Mouse (Mus musculus): ENCODE results near the gene H2afx. TPM values are rescaled to one million over a fixed set of nuclear protein-coding genes. Genes with fewer than 3 reads are reported as not detected.
A peak's percentile ranks its signal among the peaks of the same experiment; 100 is the strongest.
"Not testable (repeated sequence)": the region's sequence is repeated elsewhere in the genome, so short reads cannot be mapped to it uniquely, and the experiment has no call there.

The H2afx gene
- 10 to 100 TPM; 59.8 to 66.2 TPM for total RNA-seq (2021)
- long read RNA-seq, experiment 1, transcript H2afx-201 (1 exons, 1,384 nt): major isoform, 90 of 90 reads
- long read RNA-seq, experiment 1, partial matches to known transcripts: 0 of 90 reads
- long read RNA-seq, experiment 1, other reads (novel, unspliced or antisense): 0 of 90 reads
- long read RNA-seq, experiment 2, transcript H2afx-201 (1 exons, 1,384 nt): major isoform, 75 of 75 reads
- long read RNA-seq, experiment 2, partial matches to known transcripts: 0 of 75 reads
- long read RNA-seq, experiment 2, other reads (novel, unspliced or antisense): 0 of 75 reads

GRCm38 (mm10) chr9:44334396-44335330 lies at the start of gene H2afx:
TSS of gene H2afx (plus strand) at chr9:44334694.
- intact Hi-C loops (cut with DNase I): no loop called here
- DNase-seq (ENCODE audit: low spot score in 2 of 2): peak; percentile 99

GRCm38 (mm10) chr9:44286256-44286850 lies 48.1 kb upstream of the H2afx start:
- DNase-seq (ENCODE audit: low spot score in 2 of 2): no peak
- intact Hi-C loops (cut with DNase I): no loop called here

DNA sequence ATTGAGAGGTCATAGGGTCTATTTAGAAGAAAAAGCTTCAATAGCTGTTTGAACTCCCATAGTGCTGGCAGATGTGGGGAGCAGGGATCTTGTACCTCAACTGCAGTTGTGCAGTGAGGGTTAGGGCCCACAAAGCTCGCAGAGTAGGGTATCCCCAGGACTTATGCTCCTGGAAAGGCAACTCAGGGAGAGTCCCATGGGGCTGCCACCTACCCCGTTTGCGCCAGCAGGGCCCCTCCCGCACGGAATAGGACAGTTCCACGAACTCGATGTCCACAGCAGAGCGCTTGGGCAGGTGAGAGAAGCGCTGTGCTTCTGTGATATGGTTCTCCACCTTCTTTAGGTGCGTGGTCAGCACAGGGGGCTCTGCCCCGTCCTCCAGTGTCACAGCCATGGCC lies 47.5 kb upstream of the H2afx start:
- no peak for DNase-seq (ENCODE audit: low spot score in 2 of 2)
- intact Hi-C loops (cut with DNase I): no loop called here

- intact Hi-C loops (cut with DNase I): no loop called here
- peak in 1 of 2 experiments; percentile 22 for DNase-seq (ENCODE audit: low spot score in 2 of 2)
Observed at GRCm38 (mm10) chr9:44287401-44288075, 47.0 kb upstream of the H2afx start.

GRCm38 (mm10) chr9:44288076-44288958 lies 46.2 kb upstream of the H2afx start, which contains the start of gene Abcg4:
TSS of gene Abcg4 (minus strand) at chr9:44288615.
- peak in 1 of 2 experiments; percentile 47 for DNase-seq (ENCODE audit: low spot score in 2 of 2)
- intact Hi-C loops (cut with DNase I): no loop called here

- no peak for DNase-seq (ENCODE audit: low spot score in 2 of 2)
- intact Hi-C loops (cut with DNase I): no loop called here
Observed at GRCm38 (mm10) chr9:44288959-44289291, 45.6 kb upstream of the H2afx start.

DNA sequence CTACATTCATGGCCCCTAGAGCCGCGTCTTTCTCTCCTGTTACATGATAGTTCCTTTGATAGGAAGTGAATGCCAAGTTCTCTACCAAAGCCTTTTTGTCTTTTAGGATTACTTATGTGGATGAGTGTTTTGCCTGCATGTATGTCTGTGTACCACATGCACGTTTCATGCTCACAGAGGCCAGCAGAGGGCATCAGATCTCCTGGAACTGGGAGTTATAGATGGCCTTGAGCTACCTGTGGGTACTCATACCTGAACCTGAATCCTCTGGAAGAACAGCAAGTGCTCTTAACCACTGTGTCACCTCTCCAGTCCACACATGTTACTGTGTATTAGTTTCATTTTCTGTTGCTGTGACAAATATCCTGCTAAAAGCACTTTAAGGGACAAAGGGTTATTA lies 42.0 kb upstream of the H2afx start:
- peak in 1 of 2 experiments; percentile 43 for DNase-seq (ENCODE audit: low spot score in 2 of 2)
- intact Hi-C loops (cut with DNase I): no loop called here

DNA sequence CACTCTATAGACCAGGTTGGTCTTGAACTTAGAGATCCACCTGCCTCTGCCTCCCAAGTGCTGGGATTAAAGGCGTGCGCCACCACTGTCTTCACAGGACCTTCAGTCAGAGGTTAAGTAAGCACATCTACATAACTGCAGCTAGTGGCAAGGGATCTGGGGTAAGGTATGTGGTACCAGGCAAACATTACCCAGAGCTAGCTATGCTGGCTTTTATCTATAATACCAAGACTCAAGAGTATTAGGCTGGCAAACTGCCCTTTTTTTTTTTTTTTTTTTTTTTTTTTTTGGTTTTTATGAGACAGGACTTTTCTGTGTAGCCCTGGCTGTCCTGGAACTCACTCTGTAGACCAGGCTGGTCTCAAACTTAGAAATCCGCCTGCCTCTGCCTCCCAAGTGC lies 34.5 kb upstream of the H2afx start:
- intact Hi-C loops (cut with DNase I); DNase-seq (ENCODE audit: low spot score in 2 of 2): not testable (repeated sequence)

- peak; percentile 99 for DNase-seq (ENCODE audit: low spot score in 2 of 2)
- intact Hi-C loops (cut with DNase I): no loop called here
Observed at GRCm38 (mm10) chr9:44305466-44306079, 28.9 kb upstream of the H2afx start, which contains the start of gene Hinfp. TSS of gene Hinfp (minus strand) at chr9:44305671.

DNA sequence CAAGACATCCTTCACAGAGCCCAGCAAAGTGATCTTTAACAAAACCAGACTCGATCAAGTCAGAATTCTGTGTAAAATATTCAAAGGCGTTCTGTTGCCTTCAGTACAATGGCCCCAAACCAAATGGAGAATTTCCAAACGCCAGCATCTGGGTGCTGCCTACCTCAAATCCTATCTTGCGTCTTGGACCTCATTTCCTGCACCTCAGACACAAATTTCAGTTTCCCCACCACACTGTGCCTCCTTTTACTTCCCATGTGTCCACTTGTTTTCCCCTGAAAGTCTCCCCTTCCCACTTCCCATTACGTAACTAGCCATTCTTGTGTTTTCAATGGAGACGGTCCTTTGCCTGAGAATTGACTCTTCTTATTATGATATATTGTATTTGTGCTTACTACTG lies 28.0 kb upstream of the H2afx start:
- no peak for DNase-seq (ENCODE audit: low spot score in 2 of 2)
- intact Hi-C loops (cut with DNase I): no loop called here

DNA sequence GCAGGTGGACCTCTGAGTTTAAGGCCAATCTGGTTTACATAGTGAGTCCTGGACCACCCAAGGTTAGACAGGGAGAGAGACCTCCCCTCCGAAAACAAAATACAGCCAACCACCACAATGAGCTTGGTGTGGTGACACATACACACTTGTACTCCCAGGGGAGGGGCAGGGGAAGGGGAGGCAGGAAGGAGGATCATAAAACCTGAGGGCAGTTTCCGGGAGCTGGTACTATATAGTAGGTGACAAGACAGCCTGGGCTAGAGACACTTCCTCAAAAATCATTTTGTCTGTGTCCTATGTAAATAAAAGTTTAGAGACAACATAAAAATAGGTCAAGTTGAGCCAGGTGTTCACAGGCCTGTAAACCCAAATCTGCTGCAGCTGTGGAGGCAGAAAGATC lies 27.2 kb upstream of the H2afx start:
- intact Hi-C loops (cut with DNase I): no loop called here
- DNase-seq (ENCODE audit: low spot score in 2 of 2): no peak

- intact Hi-C loops (cut with DNase I): no loop called here
- no peak for DNase-seq (ENCODE audit: low spot score in 2 of 2)
Observed at GRCm38 (mm10) chr9:44309756-44310155, 24.7 kb upstream of the H2afx start.

DNA sequence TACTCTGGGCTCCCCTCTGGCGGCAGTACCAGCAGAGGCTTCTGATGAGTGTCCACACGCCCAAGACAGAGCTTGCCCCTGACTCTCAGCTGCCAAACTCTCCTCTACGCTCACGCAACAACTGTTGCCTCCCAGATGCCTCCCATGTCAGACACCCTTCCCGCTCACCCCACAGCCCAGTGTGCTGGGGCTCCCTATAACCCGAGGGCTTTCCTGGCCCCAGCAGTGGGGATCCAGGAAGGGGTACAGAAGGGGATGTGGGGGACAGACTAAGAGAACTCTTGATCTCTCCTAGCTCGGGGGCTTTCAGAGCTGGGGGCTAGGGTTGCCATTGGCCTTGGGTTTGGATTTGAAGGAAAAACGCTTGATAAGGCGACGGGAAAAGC lies 23.8 kb upstream of the H2afx start:
- intact Hi-C loops (cut with DNase I): no loop called here
- DNase-seq (ENCODE audit: low spot score in 2 of 2): no peak

DNA sequence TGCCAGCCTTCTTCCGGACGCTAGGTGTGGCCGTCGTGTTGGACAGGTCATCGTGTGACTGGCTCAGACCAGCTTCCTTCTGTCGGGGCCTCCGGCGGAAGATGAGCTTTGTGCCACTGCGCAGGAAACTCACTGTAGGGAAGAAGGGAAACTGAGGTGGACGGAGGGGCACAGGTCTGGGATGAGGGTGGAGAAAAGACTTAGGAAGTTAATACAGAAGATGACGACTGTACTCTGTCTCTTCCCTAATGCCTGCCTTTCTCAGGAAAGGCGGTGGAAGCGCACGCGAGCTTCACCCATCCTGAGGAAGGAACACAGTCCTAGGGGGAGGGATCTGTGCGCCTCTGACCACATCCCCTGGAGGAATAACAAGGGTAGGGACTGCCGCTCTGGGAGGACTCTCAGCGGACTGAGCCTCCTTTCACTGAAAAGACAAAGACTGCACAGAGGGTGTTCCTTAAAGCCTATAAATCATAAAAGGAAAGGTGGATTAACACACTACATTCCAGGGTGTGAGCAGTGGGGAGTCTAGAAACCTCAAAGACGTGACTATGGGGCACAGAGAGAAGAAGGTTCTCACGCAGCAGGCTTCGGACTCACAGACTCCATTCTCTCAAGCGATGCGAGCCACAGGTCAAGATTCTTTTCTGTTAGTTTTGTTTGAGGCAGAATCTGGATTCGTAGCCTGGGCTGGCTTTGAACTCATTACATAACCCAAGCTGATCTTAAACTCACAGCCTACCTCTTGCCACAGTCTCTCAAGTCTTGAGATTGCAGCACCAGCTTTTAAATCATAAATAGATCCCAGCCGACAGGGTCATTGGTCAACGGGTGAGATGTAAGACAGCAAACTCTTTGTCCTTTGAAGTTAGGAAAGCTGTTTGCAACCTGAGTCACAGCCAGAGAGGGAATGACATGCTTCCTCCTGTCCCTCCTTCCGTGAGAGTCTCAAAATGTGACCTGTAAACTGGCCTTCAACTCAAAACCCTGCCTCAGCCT lies 23.1 kb upstream of the H2afx start:
- no peak for DNase-seq (ENCODE audit: low spot score in 2 of 2)
- intact Hi-C loops (cut with DNase I): no loop called here

GRCm38 (mm10) chr9:44313476-44314256 lies 20.8 kb upstream of the H2afx start:
- DNase-seq (ENCODE audit: low spot score in 2 of 2): peak; percentile 87 to 88
- intact Hi-C loops (cut with DNase I): no loop called here

GRCm38 (mm10) chr9:44314257-44314547 lies 20.3 kb upstream of the H2afx start:
- no peak for DNase-seq (ENCODE audit: low spot score in 2 of 2)
- intact Hi-C loops (cut with DNase I): no loop called here

GRCm38 (mm10) chr9:44314910-44315309 lies 19.6 kb upstream of the H2afx start:
- intact Hi-C loops (cut with DNase I): no loop called here

More at GRCm38 (mm10) chr9:44314910-44315309, 19.6 kb upstream of the H2afx start:
- DNase-seq (ENCODE audit: low spot score in 2 of 2): no peak
